21 mouse cellular contexts compared by ENCODE assay signal in the genomic region with DNA sequence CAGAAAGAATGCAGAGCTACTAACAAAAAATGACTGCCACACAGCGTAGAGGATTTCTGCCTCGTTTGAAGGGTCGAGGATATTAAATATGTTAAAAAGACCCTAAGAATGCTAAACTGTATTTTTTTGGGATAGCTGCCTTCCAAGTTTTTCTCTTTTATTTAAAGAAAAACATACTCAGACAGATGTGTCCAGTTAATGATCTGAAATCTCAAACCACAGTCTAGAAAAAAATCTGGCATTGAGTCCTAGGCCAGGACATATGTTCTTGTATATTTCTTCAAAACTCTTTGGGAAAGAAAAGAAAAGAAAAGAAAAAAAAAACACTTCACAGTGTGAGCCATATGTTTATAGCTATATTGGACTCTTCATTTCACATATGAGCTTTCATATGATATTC. TPM values are rescaled to one million over a fixed set of nuclear protein-coding genes. Genes with fewer than 3 reads are reported as not detected.
A peak's percentile ranks its signal among the peaks of the same experiment; 100 is the strongest.
DNase-seq lines count a peak whose midpoint lies in the region; ATAC-seq lines count a peak whose summit lies in the region.
"Had no signal": no experiment of that assay in that cellular context is flagged by ENCODE, and none has a peak within 500 bp of the region (broad histone marks: within the 10 kb centered on the region; RNA-seq: fewer than 3 reads in every experiment).

No protein-coding gene starts in this region.

- no peaks in the 10 kb centered on the region for H3K27me3 ChIP-seq in embryonic facial prominence, embryonic 13.5 days
- H3K27me3 ChIP-seq in embryonic facial prominence, embryonic 10.5 days (replicated peaks; ENCODE audit: low read depth, poor library complexity, severe bottlenecking), result no peaks in the 10 kb centered on the region
- no peaks in the 10 kb centered on the region for H3K27me3 ChIP-seq in limb, embryonic 13.5 days
- no peaks in the 10 kb centered on the region for H3K27me3 ChIP-seq in limb, embryonic 10.5 days (ENCODE audit: low read depth, poor library complexity, severe bottlenecking)
- no peaks in the 10 kb centered on the region for H3K27me3 ChIP-seq in embryonic facial prominence, embryonic 15.5 days
- H3K27me3 ChIP-seq: forebrain, embryonic 12.5 days; hindbrain, embryonic 12.5 days; intestine, embryonic 15.5 days; Patski had no signal

- H3K4me2 ChIP-seq in embryonic facial prominence, embryonic 13.5 days, result no peak overlapping the region
- no peak overlapping the region for H3K4me2 ChIP-seq in limb, embryonic 13.5 days (replicated peaks)
- H3K4me2 ChIP-seq in embryonic facial prominence, embryonic 15.5 days (replicated peaks), result no peak overlapping the region
- H3K4me2 ChIP-seq: forebrain, embryonic 12.5 days; heart, embryonic 11.5 days; hindbrain, embryonic 12.5 days; intestine, embryonic 15.5 days had no signal

- H3K4me3 ChIP-seq in embryonic facial prominence, embryonic 13.5 days, result no peak overlapping the region
- no peak overlapping the region for H3K4me3 ChIP-seq in embryonic facial prominence, embryonic 10.5 days
- H3K4me3 ChIP-seq in limb, embryonic 13.5 days, result no peak overlapping the region
- H3K4me3 ChIP-seq in limb, embryonic 10.5 days, result no peak overlapping the region
- no peak overlapping the region for H3K4me3 ChIP-seq in embryonic facial prominence, embryonic 15.5 days (replicated peaks)
- H3K4me3 ChIP-seq: erythroblast, embryonic 14.5 days; forebrain, embryonic 12.5 days; gastrocnemius, adult 2 months; hindbrain, embryonic 12.5 days; intestine, embryonic 15.5 days had no signal

- no peak overlapping the region for H3K9ac ChIP-seq in embryonic facial prominence, embryonic 13.5 days
- H3K9ac ChIP-seq in limb, embryonic 13.5 days, result no peak overlapping the region
- H3K9ac ChIP-seq in embryonic facial prominence, embryonic 15.5 days, result no peak overlapping the region
- H3K9ac ChIP-seq: forebrain, embryonic 12.5 days; hindbrain, embryonic 12.5 days; intestine, embryonic 15.5 days had no signal

- no peaks in the 10 kb centered on the region for H3K36me3 ChIP-seq in embryonic facial prominence, embryonic 13.5 days
- H3K36me3 ChIP-seq in embryonic facial prominence, embryonic 10.5 days (replicated peaks), result no peaks in the 10 kb centered on the region
- no peaks in the 10 kb centered on the region for H3K36me3 ChIP-seq in limb, embryonic 13.5 days
- H3K36me3 ChIP-seq in limb, embryonic 10.5 days, result no peaks in the 10 kb centered on the region
- H3K36me3 ChIP-seq in embryonic facial prominence, embryonic 15.5 days, result no peaks in the 10 kb centered on the region
- H3K36me3 ChIP-seq: forebrain, embryonic 12.5 days; hindbrain, embryonic 12.5 days; intestine, embryonic 15.5 days had no signal

- peak overlapping the region; percentile 60; the same call in 1 of the 2 replicates for H3K27ac ChIP-seq in embryonic facial prominence, embryonic 13.5 days
- H3K27ac ChIP-seq in embryonic facial prominence, embryonic 10.5 days (replicated peaks), result no peak overlapping the region
- H3K27ac ChIP-seq in limb, embryonic 13.5 days, result no peak overlapping the region
- no peak overlapping the region for H3K27ac ChIP-seq in limb, embryonic 10.5 days
- peak overlapping the region; percentile 61 for H3K27ac ChIP-seq in embryonic facial prominence, embryonic 15.5 days (replicated peaks)
- H3K27ac ChIP-seq: forebrain, embryonic 12.5 days; gastrocnemius, adult 2 months; hindbrain, embryonic 12.5 days; intestine, embryonic 15.5 days had no signal

- no peak for DNase-seq in embryonic facial prominence, embryonic 10.5 days (ENCODE audit: low spot score)
- DNase-seq in limb, embryonic 10.5 days (ENCODE audit: low spot score), result no peak
- no peak for DNase-seq in adrenal gland, postnatal 10 days
- DNase-seq: adrenal gland, postnatal 14 days; cerebellum, adult 11 months; cerebellum, adult 2 months; cerebellum, adult 9-11 months; gastrocnemius, adult 2 months; gastrocnemius, postnatal 14 days; heart, adult 11 months had no signal

- H3K4me1 ChIP-seq in embryonic facial prominence, embryonic 13.5 days, result peaks cover 13% of the 10 kb centered on the region
- H3K4me1 ChIP-seq in embryonic facial prominence, embryonic 10.5 days, result no peaks in the 10 kb centered on the region
- peaks cover 9% of the 10 kb centered on the region for H3K4me1 ChIP-seq in limb, embryonic 13.5 days
- 0 out of 2 replicates have a peak, but pooled peaks cover 3% of the 10 kb centered on the region for H3K4me1 ChIP-seq in limb, embryonic 10.5 days
- H3K4me1 ChIP-seq in embryonic facial prominence, embryonic 15.5 days, result peaks cover 4% of the 10 kb centered on the region; the same call in 1 of the 2 replicates
- H3K4me1 ChIP-seq: intestine, embryonic 15.5 days had no signal

- no peaks in the 10 kb centered on the region for H3K9me3 ChIP-seq in embryonic facial prominence, embryonic 13.5 days
- no peaks in the 10 kb centered on the region for H3K9me3 ChIP-seq in embryonic facial prominence, embryonic 10.5 days
- H3K9me3 ChIP-seq in limb, embryonic 13.5 days, result no peaks in the 10 kb centered on the region
- H3K9me3 ChIP-seq in limb, embryonic 10.5 days (replicated peaks), result no peaks in the 10 kb centered on the region
- H3K9me3 ChIP-seq in embryonic facial prominence, embryonic 15.5 days (replicated peaks), result no peaks in the 10 kb centered on the region
- H3K9me3 ChIP-seq: forebrain, embryonic 12.5 days; hindbrain, embryonic 12.5 days; intestine, embryonic 15.5 days had no signal

- ATAC-seq in embryonic facial prominence, embryonic 13.5 days (ENCODE audit: insufficient number of reproducible peaks, insufficient read depth, low FRiP score, low TSS enrichment, low read depth), result no peak
- 0 out of 2 replicates have a peak, but pooled peaks have one; percentile 11 for ATAC-seq in limb, embryonic 13.5 days (ENCODE audit: low FRiP score, low read depth)
- ATAC-seq in embryonic facial prominence, embryonic 15.5 days (ENCODE audit: insufficient number of reproducible peaks, low FRiP score, low TSS enrichment, low read depth), result no peak
- ATAC-seq: forebrain, embryonic 16.5 days; hindbrain, embryonic 16.5 days; intestine, embryonic 15.5 days; Patski had no signal

- 46% methylated on average over 3 of the region's 3 CpGs for WGBS in embryonic facial prominence, embryonic 13.5 days
- 94% methylated on average over 3 of the region's 3 CpGs for WGBS in embryonic facial prominence, embryonic 10.5 days
- 63% methylated on average over 3 of the region's 3 CpGs for WGBS in limb, embryonic 13.5 days
- WGBS in limb, embryonic 10.5 days, result 93% methylated on average over 3 of the region's 3 CpGs
- 40% methylated on average over 3 of the region's 3 CpGs for WGBS in embryonic facial prominence, embryonic 15.5 days

RNA-seq across cellular contexts. Expression of a gene that starts 51.0 kb away (rescaled TPM):
- polyA plus RNA-seq in embryonic facial prominence, embryonic 13.5 days (2015; fragmentation: Nextera tagmentation; extraction: Ambion mirVana), result 362 and 415 TPM in 2 replicates
- 579 and 587 TPM in 2 replicates for polyA plus RNA-seq in embryonic facial prominence, embryonic 10.5 days (2016; fragmentation: Nextera tagmentation; extraction: Ambion mirVana)
- 361 and 398 TPM in 2 replicates for polyA plus RNA-seq in limb, embryonic 13.5 days (2015; fragmentation: Nextera tagmentation; extraction: Ambion mirVana)
- polyA plus RNA-seq in limb, embryonic 10.5 days (2016; fragmentation: Nextera tagmentation; extraction: Ambion mirVana), result 497 and 548 TPM in 2 replicates
- 277 and 280 TPM in 2 replicates for polyA plus RNA-seq in embryonic facial prominence, embryonic 15.5 days (2015; fragmentation: Nextera tagmentation; extraction: Ambion mirVana)
- total RNA-seq in adrenal gland, postnatal 10 days (2021), result 10 to 100 TPM; 79.0 to 96.4 TPM

Comparison
In these comparisons a context has a peak if more than half of its experiments do, and no peak if none do; other contexts are left out.
1. H3K27ac ChIP-seq: peak in embryonic facial prominence, embryonic 13.5 days (single experiment) and embryonic facial prominence, embryonic 15.5 days (single experiment); none in embryonic facial prominence, embryonic 10.5 days (single experiment), limb, embryonic 13.5 days (single experiment) and limb, embryonic 10.5 days (single experiment).